Mouse (Mus musculus): Measurements from ENCODE around the gene Pde10a. TPM values are rescaled to one million over a fixed set of nuclear protein-coding genes. Genes with fewer than 3 reads are reported as not detected.

Pde10a gene
- polyA plus RNA-seq, 1 experiment from 2014 or later, result 1.5 TPM

DNA sequence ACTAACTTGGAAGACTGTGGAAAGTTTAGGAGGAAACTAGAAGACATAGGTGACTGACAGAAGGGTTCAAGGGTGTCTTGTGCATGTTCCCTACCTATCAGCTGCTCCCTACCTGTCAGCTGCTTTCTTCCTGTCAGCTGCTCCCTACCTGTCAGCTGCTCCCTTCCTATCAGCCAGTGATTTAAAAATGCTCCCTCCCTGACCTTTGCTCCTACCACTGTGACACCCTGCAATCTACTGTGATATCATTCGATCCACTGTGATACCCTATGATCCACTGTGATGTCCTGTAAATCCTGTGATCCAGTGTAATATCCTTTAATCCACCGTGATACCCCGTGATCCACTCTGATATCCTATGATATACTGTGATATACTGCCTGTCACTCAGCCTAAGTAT, 249.1 kb downstream of the Pde10a start:
- Histone ChIP-seq H3K27ac (no peak overlapping the region), H3K36me3 (no peaks in the 10 kb centered on the region), H3K4me2 (no peak overlapping the region), H3K4me1 (no peaks in the 10 kb centered on the region), H3K9me3 (no peaks in the 10 kb centered on the region), H3K9ac (no peak overlapping the region), H3K4me3 (no peak overlapping the region), H3K27me3 (no peaks in the 10 kb centered on the region)
- no peak for ATAC-seq (ENCODE audit: borderline replicate concordance, extremely low read depth, low FRiP score, low TSS enrichment)
- 73% methylated on average over 3 of the region's 3 CpGs for WGBS

DNA sequence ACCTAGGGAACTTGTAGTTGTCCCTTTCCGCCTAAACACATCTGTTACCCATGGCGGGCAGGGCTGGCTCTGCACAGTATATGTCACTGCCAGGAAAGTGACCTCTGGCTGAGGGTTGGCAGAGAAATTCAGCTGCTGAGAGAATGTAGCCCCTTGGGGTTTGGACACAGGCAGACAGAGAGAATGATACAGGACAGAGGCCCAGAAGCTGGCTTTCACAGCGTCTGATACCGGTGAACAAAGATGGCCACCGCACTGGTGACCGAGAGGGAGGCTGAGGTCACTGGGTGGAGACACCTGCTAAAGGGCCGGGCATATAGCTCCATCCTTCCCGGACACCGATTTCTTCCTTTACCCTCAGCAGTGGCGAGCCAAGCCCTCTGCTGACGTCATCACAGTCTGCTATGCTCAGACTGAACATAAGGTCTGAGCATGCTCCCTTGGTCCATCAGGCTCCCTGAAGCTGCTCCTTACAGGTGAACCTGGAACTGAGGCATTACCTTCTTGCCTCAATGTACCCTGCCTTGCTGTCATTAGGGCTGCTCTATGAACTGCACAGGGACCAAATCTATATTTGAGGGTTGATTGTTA, 250.5 kb downstream of the Pde10a start:
- Histone ChIP-seq H3K4me1 (no peaks in the 10 kb centered on the region), H3K9me3 (no peaks in the 10 kb centered on the region), H3K36me3 (no peaks in the 10 kb centered on the region), H3K4me2 (no peak overlapping the region), H3K4me3 (no peak overlapping the region), H3K27ac (no peak overlapping the region), H3K27me3 (no peaks in the 10 kb centered on the region), H3K9ac (no peak overlapping the region)
- no peak for ATAC-seq (ENCODE audit: borderline replicate concordance, extremely low read depth, low FRiP score, low TSS enrichment)
- WGBS, result 70% methylated on average over 11 of the region's 11 CpGs

DNA sequence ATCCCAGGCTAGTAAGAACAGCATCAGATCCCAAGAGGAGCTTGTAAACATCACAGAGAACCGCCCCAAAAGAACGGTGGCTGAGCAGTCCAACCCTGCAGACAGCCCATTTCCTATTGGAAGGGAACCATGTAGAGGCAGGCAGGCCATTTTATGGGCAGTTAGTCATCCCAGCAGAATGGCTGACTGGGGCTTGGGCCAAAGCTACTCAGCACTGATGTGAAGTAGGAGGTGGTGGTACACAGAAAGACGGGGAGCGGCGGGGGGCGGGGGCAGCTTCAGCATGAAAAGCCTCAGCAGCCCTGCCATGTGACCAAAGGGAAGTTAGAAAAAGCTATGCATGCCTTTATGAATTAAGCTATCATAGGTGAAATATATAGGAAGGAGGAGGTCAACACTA, 252.5 kb downstream of the Pde10a start:
- ATAC-seq (ENCODE audit: borderline replicate concordance, extremely low read depth, low FRiP score, low TSS enrichment), result no peak
- Histone ChIP-seq H3K9ac (no peak overlapping the region), H3K27ac (no peak overlapping the region), H3K9me3 (no peaks in the 10 kb centered on the region), H3K27me3 (no peaks in the 10 kb centered on the region), H3K4me2 (no peak overlapping the region), H3K36me3 (no peaks in the 10 kb centered on the region), H3K4me3 (no peak overlapping the region), H3K4me1 (no peaks in the 10 kb centered on the region)
- WGBS, result 87% methylated on average over 6 of the region's 6 CpGs

DNA sequence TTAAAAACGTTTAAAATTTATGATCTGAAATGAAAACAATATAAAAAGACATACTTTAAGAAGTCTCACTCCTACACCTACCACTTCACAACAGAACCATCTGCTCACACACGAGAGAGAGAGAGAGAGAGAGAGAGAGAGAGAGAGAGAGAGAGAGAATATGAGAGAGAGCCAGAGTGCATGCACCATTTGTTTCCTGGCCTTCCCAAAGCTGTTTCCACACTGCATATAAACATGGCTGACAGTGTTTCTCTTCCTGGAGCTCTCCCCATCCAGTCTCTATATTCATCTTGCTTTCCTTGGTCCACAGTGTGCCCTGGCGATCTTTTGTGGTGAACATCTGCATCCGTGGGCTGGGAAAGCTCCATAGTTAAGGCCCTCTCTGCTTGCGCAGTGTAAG, 253.7 kb downstream of the Pde10a start:
- Histone ChIP-seq H3K36me3 (no peaks in the 10 kb centered on the region), H3K27ac (no peak overlapping the region), H3K9me3 (no peaks in the 10 kb centered on the region), H3K9ac (no peak overlapping the region), H3K4me1 (no peaks in the 10 kb centered on the region), H3K4me3 (no peak overlapping the region), H3K27me3 (no peaks in the 10 kb centered on the region), H3K4me2 (no peak overlapping the region)
- no peak for ATAC-seq (ENCODE audit: borderline replicate concordance, extremely low read depth, low FRiP score, low TSS enrichment)
- 52% methylated on average over 5 of the region's 5 CpGs for WGBS

DNA sequence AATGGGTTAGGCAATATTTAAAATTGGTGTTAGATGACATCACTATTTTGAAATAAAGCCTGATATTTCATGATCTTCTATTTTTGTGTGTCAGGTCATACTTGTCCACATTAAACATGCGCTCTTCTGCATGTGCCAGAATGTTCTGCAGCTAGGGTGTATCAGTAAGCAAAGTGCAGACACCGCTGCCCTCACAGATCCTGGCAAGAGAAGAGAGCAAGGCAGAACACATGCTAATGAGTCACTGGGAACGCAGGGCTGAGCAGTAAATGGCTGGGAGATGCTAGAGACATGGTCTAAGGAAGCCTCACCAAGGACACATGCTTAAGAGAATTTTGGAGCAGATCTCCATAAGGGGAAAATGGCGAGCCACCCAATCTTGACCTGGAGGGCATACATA, 255.3 kb downstream of the Pde10a start:
- H3K36me3 ChIP-seq, result no peaks in the 10 kb centered on the region
- no peak overlapping the region for H3K27ac ChIP-seq
- ATAC-seq (ENCODE audit: borderline replicate concordance, extremely low read depth, low FRiP score, low TSS enrichment), result no peak
- WGBS, result 79% methylated on average over 4 of the region's 4 CpGs
- H3K4me2 ChIP-seq, result no peak overlapping the region
- no peak overlapping the region for H3K4me3 ChIP-seq
- H3K4me1 ChIP-seq, result no peaks in the 10 kb centered on the region
- no peaks in the 10 kb centered on the region for H3K9me3 ChIP-seq
- no peaks in the 10 kb centered on the region for H3K27me3 ChIP-seq
- no peak overlapping the region for H3K9ac ChIP-seq

DNA sequence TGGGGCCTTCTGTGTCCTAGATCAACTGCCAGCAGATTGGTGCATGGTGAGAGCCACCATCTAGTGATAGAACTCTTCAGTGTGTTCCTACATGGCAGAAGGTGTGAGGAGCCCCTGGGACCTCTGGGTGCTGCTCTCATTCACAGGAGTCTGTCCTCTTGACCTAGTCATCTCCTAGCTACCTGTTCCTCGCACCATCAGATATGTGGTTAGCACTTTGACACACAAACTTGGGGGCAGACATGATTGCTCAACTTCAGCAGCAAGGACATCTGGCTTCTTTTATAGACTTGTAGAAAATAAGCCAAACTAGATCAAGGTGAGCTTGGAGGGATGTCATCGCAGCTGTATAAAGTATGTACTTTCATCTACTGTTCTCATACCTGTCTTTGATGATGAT, 255.9 kb downstream of the Pde10a start:
- Histone ChIP-seq H3K4me3 (no peak overlapping the region), H3K4me1 (no peaks in the 10 kb centered on the region), H3K27ac (no peak overlapping the region), H3K27me3 (no peaks in the 10 kb centered on the region), H3K9me3 (no peaks in the 10 kb centered on the region), H3K9ac (no peak overlapping the region), H3K36me3 (no peaks in the 10 kb centered on the region), H3K4me2 (no peak overlapping the region)
- ATAC-seq (ENCODE audit: borderline replicate concordance, extremely low read depth, low FRiP score, low TSS enrichment), result no peak
- 77% methylated on average over 2 of the region's 2 CpGs for WGBS

DNA sequence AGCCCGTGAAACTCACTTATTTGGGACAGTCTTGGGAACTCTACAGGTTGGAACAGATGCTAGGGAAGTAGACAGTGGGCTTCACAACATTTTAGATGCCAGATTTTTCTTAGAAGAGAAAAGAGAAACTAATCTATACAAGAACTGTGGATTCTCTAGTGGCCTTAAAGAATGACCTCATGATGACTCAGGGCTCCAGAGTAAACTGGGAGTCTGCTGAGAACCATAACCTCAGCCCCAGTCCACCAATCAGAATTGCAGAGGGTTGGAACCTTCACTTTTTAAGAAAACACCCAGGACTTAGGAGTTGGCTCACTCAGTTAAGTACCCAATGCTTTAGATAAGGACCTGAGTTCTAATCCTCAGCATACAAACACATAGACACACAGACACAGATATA, 256.4 kb downstream of the Pde10a start:
- Histone ChIP-seq H3K27ac (no peak overlapping the region), H3K4me1 (no peaks in the 10 kb centered on the region), H3K9ac (no peak overlapping the region), H3K27me3 (no peaks in the 10 kb centered on the region), H3K4me2 (no peak overlapping the region), H3K9me3 (no peaks in the 10 kb centered on the region), H3K4me3 (no peak overlapping the region), H3K36me3 (no peaks in the 10 kb centered on the region)
- WGBS, result 63% methylated on average over 1 of the region's 1 CpGs
- ATAC-seq (ENCODE audit: borderline replicate concordance, extremely low read depth, low FRiP score, low TSS enrichment), result no peak

DNA sequence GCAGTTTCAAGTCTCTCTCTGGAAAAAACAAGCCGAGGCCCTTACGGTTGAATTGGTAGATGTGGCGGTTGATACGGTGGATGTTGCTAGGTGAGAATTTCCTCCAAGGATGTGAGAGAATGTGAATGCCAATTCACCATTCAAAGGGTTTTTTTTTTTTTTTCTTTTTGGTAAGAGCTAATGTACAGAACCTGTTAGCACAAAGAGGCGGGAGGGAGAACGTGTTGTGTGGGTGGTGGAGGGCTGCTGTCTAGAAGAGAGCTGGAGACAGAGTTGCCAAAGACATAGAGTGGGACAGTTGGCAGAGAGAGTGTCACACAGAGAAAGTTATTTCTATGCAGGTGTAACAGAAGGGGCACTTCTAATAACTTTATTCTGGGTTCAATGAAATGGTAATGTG, 260.7 kb downstream of the Pde10a start:
- WGBS, result 91% methylated on average over 6 of the region's 6 CpGs
- no peaks in the 10 kb centered on the region for H3K9me3 ChIP-seq
- H3K27ac ChIP-seq, result no peak overlapping the region
- H3K9ac ChIP-seq, result no peak overlapping the region
- H3K36me3 ChIP-seq, result no peaks in the 10 kb centered on the region
- no peaks in the 10 kb centered on the region for H3K27me3 ChIP-seq
- 0 out of 2 replicates have a peak, but pooled peaks cover 5% of the 10 kb centered on the region for H3K4me1 ChIP-seq
- no peak overlapping the region for H3K4me3 ChIP-seq
- no peak for ATAC-seq (ENCODE audit: borderline replicate concordance, extremely low read depth, low FRiP score, low TSS enrichment)
- no peak overlapping the region for H3K4me2 ChIP-seq

DNA sequence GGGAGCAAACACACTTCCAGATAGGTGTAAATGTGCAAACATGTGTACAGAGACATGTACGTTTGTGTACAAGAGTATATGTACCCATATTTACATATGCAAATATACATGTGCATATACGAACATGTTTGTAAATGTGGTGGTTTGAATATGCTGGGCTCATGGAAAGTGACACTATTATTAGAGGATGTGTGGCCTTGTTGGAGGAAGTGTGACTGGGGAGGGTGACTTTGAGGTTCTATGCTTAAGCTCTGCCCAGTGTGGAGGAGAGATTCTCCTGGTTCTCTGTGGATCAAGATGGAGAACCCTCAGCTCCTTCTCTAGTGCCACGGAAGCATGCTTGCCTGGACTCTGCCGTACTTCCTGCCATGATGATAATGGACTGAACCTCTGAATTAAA, 261.3 kb downstream of the Pde10a start:
- H3K36me3 ChIP-seq, result no peaks in the 10 kb centered on the region
- 0 out of 2 replicates have a peak, but pooled peaks cover 5% of the 10 kb centered on the region for H3K4me1 ChIP-seq
- H3K9me3 ChIP-seq, result no peaks in the 10 kb centered on the region
- no peak overlapping the region for H3K9ac ChIP-seq
- ATAC-seq (ENCODE audit: borderline replicate concordance, extremely low read depth, low FRiP score, low TSS enrichment), result no peak
- H3K4me3 ChIP-seq, result no peak overlapping the region
- 83% methylated on average over 4 of the region's 4 CpGs for WGBS
- H3K27me3 ChIP-seq, result no peaks in the 10 kb centered on the region
- no peak overlapping the region for H3K27ac ChIP-seq
- H3K4me2 ChIP-seq, result no peak overlapping the region

DNA sequence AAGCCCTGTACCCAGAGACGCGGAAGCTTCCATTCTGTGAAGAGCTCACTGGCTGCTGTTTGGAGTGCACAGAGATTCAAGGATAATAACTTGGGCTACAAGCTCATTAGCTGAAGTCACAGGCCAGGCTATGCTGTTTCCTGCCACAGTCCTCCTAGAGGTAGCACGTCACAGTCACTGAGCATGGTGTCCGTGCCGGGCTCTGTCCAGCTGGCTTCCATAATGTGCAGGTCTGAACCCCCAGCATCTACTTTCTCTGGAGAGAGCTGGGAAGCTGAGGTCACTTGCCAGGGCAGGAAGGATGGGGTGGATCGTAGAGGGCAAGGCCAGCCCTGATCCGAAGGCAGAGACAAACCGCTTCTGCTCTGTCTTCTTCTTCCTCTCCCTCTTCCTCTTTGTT, 262.6 kb downstream of the Pde10a start:
- H3K4me3 ChIP-seq, result no peak overlapping the region
- ATAC-seq (ENCODE audit: borderline replicate concordance, extremely low read depth, low FRiP score, low TSS enrichment), result 0 out of 2 replicates have a peak, but pooled peaks have one; percentile 35

DNA sequence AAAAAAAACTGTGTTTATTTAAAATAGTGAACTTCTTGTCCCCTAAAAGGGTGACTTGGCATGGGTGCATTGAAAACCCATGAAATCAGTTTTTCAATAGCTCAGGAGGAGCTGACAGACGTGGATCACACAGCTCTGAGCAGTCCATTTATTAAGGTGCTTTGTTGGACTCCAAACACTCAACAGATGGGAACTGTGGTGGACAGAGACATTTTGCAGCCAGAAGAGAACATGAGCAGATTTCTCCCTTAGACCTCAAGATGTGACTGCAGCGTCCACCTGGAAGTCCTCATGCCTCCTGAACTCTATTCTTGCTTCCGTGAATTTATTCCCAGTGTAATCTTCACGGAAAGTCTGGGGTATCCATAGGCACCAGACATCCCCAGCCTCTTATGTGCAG, 266.4 kb downstream of the Pde10a start:
- no peak overlapping the region for H3K27ac ChIP-seq
- no peaks in the 10 kb centered on the region for H3K36me3 ChIP-seq
- peaks cover 4% of the 10 kb centered on the region; the same call in 1 of the 2 replicates for H3K27me3 ChIP-seq
- H3K4me3 ChIP-seq, result no peak overlapping the region
- no peaks in the 10 kb centered on the region for H3K9me3 ChIP-seq
- 67% methylated on average over 4 of the region's 4 CpGs for WGBS
- no peak overlapping the region for H3K9ac ChIP-seq
- no peak overlapping the region for H3K4me2 ChIP-seq
- no peak for ATAC-seq (ENCODE audit: borderline replicate concordance, extremely low read depth, low FRiP score, low TSS enrichment)
- H3K4me1 ChIP-seq, result 0 out of 2 replicates have a peak, but pooled peaks cover 5% of the 10 kb centered on the region

More for the DNA sequence above, 262.6 kb downstream of the Pde10a start:
- H3K27me3 ChIP-seq, result no peaks in the 10 kb centered on the region
- 42% methylated on average over 8 of the region's 8 CpGs for WGBS
- H3K36me3 ChIP-seq, result no peaks in the 10 kb centered on the region
- 0 out of 2 replicates have a peak, but pooled peaks cover 5% of the 10 kb centered on the region for H3K4me1 ChIP-seq
- no peak overlapping the region for H3K27ac ChIP-seq
- no peak overlapping the region for H3K4me2 ChIP-seq
- no peak overlapping the region for H3K9ac ChIP-seq
- no peaks in the 10 kb centered on the region for H3K9me3 ChIP-seq

DNA sequence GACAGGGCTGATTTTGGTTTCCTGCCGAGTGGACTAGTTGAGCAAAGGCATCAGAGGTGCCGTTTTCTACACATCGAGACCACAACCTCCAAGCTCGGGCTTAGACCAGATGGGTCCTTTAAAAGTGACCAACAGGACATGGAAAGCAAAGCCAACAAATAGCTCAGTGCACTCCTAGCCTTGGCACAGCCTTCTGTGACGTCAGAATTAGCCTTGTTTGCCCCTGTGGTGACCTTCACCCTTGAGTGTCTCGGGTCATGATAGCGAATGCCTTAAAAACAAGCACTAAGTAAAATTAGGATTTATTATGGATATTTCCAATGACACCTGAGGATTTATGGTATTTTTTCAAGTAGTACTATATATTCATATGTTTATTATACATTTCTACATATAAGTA, 267.4 kb downstream of the Pde10a start:
- H3K4me3 ChIP-seq, result no peak overlapping the region
- no peak overlapping the region for H3K9ac ChIP-seq
- peaks cover 9% of the 10 kb centered on the region for H3K27me3 ChIP-seq
- H3K4me2 ChIP-seq, result no peak overlapping the region
- 69% methylated on average over 7 of the region's 7 CpGs for WGBS
- H3K9me3 ChIP-seq, result no peaks in the 10 kb centered on the region
- H3K4me1 ChIP-seq, result 0 out of 2 replicates have a peak, but pooled peaks cover 5% of the 10 kb centered on the region
- no peak overlapping the region for H3K27ac ChIP-seq
- H3K36me3 ChIP-seq, result no peaks in the 10 kb centered on the region
- ATAC-seq (ENCODE audit: borderline replicate concordance, extremely low read depth, low FRiP score, low TSS enrichment), result no peak

DNA sequence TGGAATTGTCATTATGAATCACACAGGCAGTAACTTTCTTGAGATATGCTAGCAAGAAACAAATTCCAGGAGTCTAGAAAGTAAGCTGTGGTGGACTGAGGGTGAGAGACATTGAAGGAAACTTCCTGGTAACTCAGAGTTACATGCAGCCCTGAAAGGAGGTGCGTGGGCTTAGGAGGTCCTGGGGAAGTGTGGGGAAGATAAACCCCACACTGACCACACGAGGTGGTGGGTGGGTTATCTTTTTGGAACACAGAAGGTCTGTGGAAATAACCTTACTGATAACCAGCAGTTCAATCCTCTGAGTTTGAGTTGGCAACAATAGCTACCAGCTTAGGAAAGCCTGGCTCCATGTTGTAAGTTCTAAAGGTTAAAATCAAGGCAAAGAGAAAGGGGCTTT, 272.5 kb downstream of the Pde10a start:
- no peaks in the 10 kb centered on the region for H3K36me3 ChIP-seq
- H3K27me3 ChIP-seq, result peaks cover 56% of the 10 kb centered on the region
- H3K9ac ChIP-seq, result no peak overlapping the region
- H3K4me1 ChIP-seq, result peaks cover 20% of the 10 kb centered on the region
- no peak for ATAC-seq (ENCODE audit: borderline replicate concordance, extremely low read depth, low FRiP score, low TSS enrichment)
- 15% methylated on average over 2 of the region's 2 CpGs for WGBS
- H3K27ac ChIP-seq, result no peak overlapping the region
- H3K4me2 ChIP-seq, result no peak overlapping the region
- H3K9me3 ChIP-seq, result no peaks in the 10 kb centered on the region
- H3K4me3 ChIP-seq, result no peak overlapping the region

Measured in lung, embryonic 15.5 days (tissue).